Mouse (Mus musculus): ENCODE measurements around the gene Ankrd52. TPM values are rescaled to one million over a fixed set of nuclear protein-coding genes. Genes with fewer than 3 reads are reported as not detected.
"Not testable (repeated sequence)": the region's sequence is repeated elsewhere in the genome, so short reads cannot be mapped to it uniquely, and the experiment has no call there.

Gene Ankrd52
- 10 to 100 TPM; 55.6 to 59.6 TPM for total RNA-seq (2021)

DNA sequence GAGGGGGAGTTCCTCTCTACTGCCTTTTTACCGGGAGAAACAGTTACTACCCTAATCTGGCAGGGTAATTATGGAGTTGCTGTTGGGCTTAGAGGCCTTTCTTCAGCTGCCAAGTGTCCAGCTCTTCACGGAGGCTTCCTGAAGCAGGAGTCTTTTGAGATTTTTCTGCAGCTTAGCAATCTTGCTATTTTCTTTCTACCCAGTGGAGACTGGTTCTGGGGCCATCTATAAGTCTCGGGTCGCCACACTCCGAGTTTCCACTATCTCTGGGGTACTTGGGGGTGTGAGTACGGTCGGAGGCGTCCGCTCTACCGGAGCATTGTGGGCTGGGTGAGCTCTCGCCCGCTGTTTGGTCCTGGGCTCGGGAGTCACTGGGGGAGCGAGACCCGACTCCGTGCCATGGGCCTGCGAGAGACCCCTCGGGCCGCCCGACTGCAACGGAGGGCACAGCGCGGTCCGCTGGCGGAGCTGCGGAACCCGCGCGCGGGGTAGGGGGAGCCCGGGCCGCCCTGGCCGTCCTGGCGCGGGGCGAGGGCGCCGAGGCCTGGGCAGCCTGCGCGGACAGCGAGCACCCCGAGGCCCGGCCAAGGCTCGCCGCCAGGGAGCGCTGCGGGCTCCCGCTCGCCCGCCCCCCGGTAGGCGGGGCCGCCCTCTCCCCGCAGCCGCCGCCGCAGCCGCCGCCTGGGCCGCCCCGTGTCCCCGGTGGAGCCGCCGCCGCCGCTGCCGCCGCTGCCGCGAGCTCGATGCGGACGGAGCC is at the start of gene Ankrd52:
Gene Ankrd52 (plus strand): TSS at position 661 of the 757 bp plus-strand sequence.
- peak; percentile 84 to 85 for DNase-seq

GRCm38 (mm10) chr10:128327610-128328009 is 49.3 kb upstream of the Ankrd52 start:
- DNase-seq, result no peak

DNA sequence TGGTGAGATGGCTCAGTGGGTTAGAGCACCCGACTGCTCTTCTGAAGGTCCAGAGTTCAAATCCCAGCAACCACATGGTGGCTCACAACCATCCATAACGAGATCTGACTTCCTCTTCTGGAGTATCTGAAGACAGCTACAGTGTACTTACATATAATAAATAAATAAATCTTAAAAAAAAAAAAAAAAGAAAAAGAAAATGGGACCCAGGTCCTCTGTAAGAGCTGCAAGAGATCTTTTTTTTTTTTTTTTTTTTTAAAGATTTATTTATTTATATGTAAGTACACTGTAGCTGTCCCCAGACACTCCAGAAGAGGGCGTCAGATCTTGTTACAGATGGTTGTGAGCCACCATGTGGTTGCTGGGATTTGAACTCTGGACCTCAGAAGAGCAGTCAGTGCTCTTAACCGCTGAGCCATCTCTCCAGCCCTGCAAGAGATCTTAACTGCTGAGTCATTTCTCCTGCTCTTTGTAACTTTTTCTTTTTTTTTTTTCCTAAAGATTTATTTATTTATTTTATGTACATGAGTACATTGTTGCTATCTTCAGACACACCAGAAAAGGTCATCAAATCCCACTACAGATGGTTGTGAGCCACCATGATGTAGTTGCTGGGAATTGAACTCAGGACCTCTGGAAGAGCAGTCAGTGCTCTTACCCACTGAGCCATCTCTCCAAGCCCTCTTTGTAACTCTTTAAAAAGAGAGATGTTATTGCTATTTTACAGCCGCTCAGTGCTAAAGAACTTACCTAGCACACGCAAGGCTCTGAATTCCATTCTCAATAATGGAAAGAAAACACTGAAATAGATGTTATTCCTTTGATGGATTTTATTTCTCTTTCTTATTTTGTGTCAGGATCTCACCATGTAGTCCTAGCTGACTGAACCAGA is 44.3 kb upstream of the Ankrd52 start:
- DNase-seq, result not testable (repeated sequence)

- peak; percentile 41 to 45 for DNase-seq
Observed at GRCm38 (mm10) chr10:128335582-128335981, 41.3 kb upstream of the Ankrd52 start.

- no peak for DNase-seq
Observed at GRCm38 (mm10) chr10:128336195-128336594, 40.7 kb upstream of the Ankrd52 start.

GRCm38 (mm10) chr10:128336597-128336996 is 40.3 kb upstream of the Ankrd52 start:
- no peak for DNase-seq

DNA sequence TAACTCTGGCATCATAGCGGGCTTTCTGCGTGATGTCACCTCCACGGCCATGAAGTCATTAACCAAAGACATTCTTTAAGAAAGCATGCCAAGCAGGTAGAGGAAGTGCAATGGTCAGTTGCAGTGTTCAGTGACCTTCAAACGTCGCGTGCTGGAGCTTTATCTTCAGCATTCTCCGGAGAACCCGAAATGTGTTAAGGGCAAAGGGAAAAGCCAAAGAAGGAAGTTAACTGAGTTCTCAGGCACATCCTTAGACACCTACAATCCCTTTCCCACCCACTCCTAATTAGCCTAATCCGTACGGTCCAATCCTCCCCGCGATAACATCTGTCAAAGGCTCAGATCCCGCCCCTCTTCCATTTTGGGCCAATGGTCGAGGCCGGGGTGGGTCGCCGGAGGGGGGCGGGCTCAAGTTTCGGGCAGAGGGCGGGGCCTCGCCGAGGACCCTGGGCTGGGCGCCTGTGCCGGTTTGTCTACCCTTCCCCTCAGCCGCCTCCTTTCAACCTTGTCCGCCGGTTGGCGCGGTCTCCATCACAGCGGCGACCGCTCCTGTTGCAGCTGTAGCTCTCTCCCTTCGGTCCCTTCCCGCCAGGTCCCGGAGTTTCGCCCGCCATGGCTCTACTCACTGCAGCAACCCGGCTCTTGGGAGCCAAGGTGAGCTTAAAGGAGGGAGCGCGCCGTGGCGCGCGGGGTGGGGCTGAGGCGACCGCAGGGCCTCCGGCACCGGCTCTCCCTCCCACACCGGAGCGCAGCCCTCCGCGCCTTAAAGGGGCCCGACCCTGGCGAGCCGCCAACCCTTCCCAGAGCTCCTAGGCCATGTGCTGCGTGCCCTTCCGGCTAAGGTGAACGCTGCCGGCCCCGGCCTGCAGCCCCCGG is 39.4 kb upstream of the Ankrd52 start, which contains the start of gene Cs:
Gene Cs (plus strand): TSS at position 429 of the 876 bp plus-strand sequence.
- peak; percentile 94 to 95 for DNase-seq

DNA sequence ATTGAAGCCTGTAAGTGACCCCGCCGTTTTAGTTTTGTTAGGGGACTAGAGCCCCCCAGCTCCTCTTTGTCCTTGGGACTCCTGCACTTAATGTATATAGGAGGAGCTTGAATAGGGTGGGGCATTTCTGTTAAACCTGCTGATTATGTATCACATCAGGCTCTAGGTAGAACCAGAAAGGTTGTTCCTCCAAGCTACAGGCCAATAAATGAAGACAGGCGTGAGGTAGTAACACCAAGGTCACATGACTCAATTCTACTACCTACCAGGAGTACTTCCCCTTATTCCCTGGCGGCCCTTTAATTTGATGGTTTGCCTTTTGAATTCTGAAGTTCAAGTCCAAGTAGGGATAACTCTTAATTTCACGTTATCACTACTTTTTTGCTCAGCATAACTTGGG is 38.5 kb upstream of the Ankrd52 start:
- no peak for DNase-seq

DNA sequence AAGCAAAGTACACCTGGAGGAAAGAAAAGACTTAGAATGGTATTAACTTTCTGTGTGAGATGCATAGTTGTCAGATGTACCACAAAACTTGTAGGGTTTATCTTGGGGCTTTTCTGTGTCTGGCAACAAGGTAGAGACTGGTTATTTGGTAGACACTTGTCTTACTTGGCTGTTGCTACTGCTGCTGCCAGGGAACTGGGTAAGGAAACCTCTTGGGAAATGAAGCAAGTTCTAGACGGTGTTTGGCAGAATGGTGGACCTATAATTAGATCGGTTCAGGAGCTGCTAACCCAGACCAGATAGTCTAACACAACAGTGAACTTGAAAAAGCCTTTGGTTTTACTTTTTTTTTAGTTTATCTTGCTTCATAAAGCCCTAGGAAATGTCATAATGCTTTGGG is 38.0 kb upstream of the Ankrd52 start:
- no peak for DNase-seq

DNA sequence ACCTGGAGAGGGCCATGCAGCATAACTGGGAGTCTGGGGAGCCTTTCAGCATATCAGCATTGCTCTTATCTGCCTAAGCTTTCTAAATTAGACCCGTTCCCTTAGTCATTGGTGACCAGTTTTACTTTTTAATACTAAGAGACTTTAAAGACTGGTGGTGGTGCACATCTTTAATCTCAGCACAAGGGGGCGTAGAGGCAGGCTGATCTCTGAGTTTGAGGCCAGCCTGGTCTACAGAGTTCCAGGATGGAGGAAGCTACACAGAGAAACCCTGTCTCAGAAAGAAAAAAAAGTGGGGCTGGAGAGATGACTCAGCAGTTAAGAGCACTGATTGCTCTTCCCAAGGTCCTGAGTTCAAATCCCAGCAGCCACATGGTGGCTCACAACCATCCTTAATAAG is 36.7 kb upstream of the Ankrd52 start:
- DNase-seq, result no peak

- DNase-seq, result no peak
Observed at GRCm38 (mm10) chr10:128343436-128343835, 33.5 kb upstream of the Ankrd52 start.

DNA sequence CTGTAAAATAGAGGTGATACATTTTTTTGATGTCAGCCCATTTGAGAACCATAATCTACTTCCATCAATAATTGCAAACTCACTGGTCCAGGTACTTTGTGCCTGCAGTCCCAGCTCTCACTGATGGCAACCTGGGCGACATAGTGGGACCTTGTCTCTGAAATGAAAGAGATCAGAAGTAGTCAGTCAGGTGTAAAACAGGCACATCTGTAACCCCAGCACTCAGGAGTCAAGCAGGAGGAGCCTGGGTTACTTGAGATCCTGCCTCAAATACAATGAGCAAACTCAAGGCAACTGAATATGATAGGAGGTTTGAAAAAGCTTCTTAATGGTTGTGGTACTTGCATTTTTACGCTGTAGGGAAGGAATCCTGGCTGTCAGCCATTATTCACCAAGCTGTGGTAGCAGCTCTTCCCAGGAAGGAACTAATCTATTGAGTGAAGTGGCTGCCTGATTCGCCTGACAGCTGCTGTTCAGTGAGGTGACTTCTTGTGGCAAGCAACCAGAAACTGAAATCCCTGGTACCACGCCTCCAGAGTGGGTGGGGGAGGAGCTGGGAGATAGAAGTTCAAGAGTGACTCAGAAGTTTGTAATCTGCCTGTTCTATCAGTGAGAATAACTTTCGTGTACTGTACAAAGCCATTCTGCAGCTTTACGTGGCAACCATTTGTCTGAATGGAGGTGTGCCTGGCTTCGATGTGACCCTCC is 32.2 kb upstream of the Ankrd52 start:
- peak; percentile 62 to 66 for DNase-seq

DNA sequence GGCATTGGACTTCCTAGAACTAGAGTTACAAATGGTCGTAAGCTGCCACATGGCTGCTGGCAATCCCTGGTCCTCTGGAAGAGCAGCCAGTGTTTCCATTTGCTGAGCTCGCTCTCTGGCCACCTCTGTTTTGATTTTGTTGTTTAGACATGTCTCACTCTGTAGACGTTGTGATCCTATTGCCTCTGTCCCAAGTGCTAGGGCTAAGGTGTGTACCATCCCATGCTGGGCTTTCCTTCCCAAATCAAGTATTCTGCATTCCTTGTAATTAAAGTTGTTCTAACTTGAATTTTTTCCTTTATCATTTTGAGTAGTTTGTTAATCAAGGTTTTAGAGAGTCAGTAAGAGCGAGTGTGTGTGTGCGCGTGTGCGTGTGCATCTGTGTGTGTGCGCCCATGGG is 29.4 kb upstream of the Ankrd52 start:
- DNase-seq, result no peak

DNA sequence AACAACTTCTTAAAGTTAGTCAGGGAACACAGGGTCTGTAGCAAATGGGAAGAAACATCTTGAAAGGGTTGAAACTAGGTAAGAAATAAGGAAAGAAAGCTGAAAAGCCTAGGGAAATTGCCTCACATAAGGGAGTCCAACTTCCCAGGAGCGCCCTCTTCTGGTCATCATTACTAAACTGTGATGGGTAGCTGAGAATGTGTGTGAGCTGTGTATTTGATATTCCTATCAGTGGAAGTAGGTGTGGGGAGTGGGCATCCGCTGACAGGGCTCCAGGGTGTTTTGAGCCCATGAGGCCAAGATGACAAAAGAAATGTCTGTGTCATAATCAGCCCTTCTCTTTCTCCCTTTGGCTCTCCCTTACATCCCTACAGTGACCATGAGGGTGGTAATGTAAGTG is 18.1 kb upstream of the Ankrd52 start:
- DNase-seq, result no peak

- DNase-seq, result no peak
Observed at GRCm38 (mm10) chr10:128359226-128359625, 17.7 kb upstream of the Ankrd52 start.

GRCm38 (mm10) chr10:128361836-128362235 is 15.1 kb upstream of the Ankrd52 start:
- DNase-seq, result no peak

DNA sequence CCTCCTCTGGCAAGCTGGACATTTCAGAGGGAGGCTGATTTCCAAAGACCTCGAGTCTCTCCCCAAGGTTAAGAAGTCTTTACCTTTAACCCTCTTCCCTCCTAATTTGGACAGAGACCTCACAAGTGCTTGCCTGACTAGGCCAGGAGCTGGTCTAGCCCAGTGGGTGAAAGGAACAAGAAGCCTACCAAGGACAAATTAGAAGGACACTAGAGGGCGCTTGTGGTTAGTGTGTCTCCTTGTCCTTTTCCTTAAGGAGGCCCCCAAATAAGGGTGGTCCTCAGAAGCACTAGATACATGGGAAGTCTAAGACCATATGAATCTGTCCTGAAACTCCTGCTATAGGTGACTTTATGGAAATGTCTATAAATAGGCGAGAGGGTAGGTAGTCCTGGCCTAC is 14.3 kb upstream of the Ankrd52 start:
- DNase-seq, result no peak

- DNase-seq, result no peak
Observed at GRCm38 (mm10) chr10:128367899-128368401, 9.0 kb upstream of the Ankrd52 start.

- DNase-seq, result peak; percentile 91 to 93
Observed at GRCm38 (mm10) chr10:128368402-128369217, 8.3 kb upstream of the Ankrd52 start, which contains the start of gene Coq10a. TSS of gene Coq10a (minus strand) at chr10:128368997.

DNA sequence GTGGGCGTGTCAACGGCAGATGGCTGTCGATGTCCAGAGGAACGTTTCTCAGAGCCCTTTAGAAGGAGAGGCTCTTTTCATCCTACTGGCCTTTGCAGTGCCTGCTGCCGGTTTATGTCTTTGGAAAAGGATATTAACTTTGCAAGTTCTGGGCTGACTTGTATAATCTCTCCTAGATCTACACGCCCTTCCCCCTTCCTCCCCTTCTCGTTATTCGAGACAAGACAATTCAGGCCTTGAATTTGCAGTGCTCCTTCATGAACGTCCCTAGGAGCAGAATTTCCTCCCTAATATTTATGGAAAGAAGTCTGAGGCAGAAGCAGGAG is 7.7 kb upstream of the Ankrd52 start:
- DNase-seq, result no peak

DNA sequence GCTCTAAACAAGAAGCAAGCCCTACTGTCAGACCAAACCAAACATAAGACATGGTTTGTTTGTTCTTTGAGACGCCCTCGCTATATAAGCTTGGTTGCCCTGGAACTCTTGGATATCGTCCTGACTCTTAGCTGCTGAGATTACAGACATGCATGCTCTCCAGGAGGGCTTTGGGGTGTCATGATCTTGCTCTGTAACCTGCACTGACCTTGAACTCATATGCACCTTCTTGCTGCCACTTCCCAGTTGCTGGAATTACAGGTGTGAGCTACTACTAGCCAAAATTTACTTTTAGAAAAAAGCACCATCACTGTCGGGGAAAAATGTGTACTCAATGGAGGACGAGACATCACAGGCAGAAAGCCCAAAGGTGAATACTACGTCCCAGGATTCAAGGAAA is 7.3 kb upstream of the Ankrd52 start:
- DNase-seq, result no peak

Measured in layer of hippocampus, postnatal 36 days (tissue).